Mouse (Mus musculus) kidney, adult 2 months (tissue): ENCODE measurements at regions not wholly inside any gene's neighbourhood (a gene's known extent, or its start where the extent isn't known, plus 50 kb on each side); places are given as distances from the start of the nearest gene placed in this dataset.

Source experiments
- CTCF ChIP-seq: fragments of 200-500 bp; conservative IDR thresholded peaks from 2 replicates; pipeline ENCODE4 v1.5.1; 2011; ENCODE audit warnings: low read depth, mild to moderate bottlenecking, control low read depth, low read length, moderate library complexity, mixed read lengths; ENCODE audit not compliant: insufficient read depth, insufficient read length
- POLR2A ChIP-seq: fragments of 200-500 bp; IDR thresholded peaks from one replicate; pipeline ENCODE4 v1.6.1; 2011; ENCODE audit warnings: low read depth, low read length, control low read depth

DNA sequence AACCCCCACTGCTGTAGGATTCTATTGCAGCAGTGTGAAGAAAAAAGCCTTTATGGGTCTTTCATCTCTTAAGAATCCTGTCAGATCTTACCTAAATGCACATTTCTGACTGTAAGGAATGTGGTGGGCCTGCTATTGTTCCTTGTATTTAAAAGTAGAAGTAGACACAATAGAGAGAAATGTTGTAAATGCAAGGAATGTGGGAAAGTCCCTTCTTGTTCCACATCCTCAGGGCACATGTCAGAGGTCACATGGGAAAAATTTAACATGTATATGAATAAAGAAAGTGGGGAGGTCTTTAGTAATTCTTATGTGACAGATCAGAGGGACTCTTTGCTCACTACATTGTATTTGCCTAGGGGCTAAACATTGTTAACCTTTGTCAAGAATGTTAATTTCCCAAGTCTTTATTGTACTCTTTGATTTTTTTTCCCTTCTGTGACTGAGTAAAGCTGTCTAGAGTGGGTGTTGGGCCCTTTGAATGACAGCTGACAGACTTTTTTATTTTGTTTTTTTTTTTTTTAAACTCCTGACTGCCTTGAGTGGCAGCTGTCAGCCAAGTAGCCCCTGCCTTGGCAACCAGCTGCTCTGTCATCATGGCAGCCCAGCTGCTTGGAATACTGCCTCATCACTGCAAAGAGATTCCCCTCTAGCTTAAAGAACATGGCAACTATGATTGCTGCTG lies 117.9 kb downstream of the Icos start:
- TF ChIP-seq CTCF (no peak), POLR2A (no peak)
